9 mouse cellular contexts compared by ENCODE assay signal in genomic region chr12:5247505-5247904, GRCm38 (mm10).
DNase-seq lines count a peak whose midpoint lies in the region; ATAC-seq and TF ChIP-seq lines count a peak whose summit lies in the region.
"Had no signal": no experiment of that assay in that cellular context is flagged by ENCODE, and none has a peak within 500 bp of the region (broad histone marks: within the 10 kb centered on the region; RNA-seq: fewer than 3 reads in every experiment).

No protein-coding gene starts in this region.

- H3K36me3 ChIP-seq in hindbrain, embryonic 10.5 days, result no peaks in the 10 kb centered on the region
- H3K36me3 ChIP-seq in hindbrain, embryonic 13.5 days, result no peaks in the 10 kb centered on the region
- no peaks in the 10 kb centered on the region for H3K36me3 ChIP-seq in lung, embryonic 14.5 days (ENCODE audit: insufficient read depth)

- peak; percentile 46 for DNase-seq in adrenal gland, adult 2 months
- DNase-seq in adrenal gland, postnatal 4 days (ENCODE audit: low spot score in 2 of 2), result no peak
- no peak for DNase-seq in hindbrain, embryonic 10.5 days (ENCODE audit: low spot score)
- DNase-seq in adrenal gland, adult 8-10 months, result peak; percentile 44
- DNase-seq in lung, embryonic 14.5 days, result peak; percentile 53
- DNase-seq in spleen, postnatal 10 days (ENCODE audit: low spot score in 2 of 2), result no peak
- DNase-seq in MN1 (ENCODE audit: low spot score), result no peak

- TF ChIP-seq CTCF in lung, embryonic 14.5 days (IDR thresholded peaks at IDR 0.05; ENCODE audit: low read depth), result peak; percentile 43; the same call in 1 of the 2 replicates

- H3K27me3 ChIP-seq in hindbrain, embryonic 10.5 days (ENCODE audit: insufficient read depth, poor library complexity, severe bottlenecking), result no peaks in the 10 kb centered on the region
- H3K27me3 ChIP-seq in hindbrain, embryonic 13.5 days, result no peaks in the 10 kb centered on the region
- H3K27me3 ChIP-seq in lung, embryonic 14.5 days (ENCODE audit: insufficient read depth, low read length), result no peaks in the 10 kb centered on the region

- no peak overlapping the region for H3K4me2 ChIP-seq in hindbrain, embryonic 13.5 days
- H3K4me2 ChIP-seq in lung, embryonic 14.5 days, result no peak overlapping the region

- no peak for ATAC-seq in hindbrain, embryonic 13.5 days (ENCODE audit: low FRiP score)
- ATAC-seq in lung, embryonic 14.5 days (ENCODE audit: insufficient read depth), result peak; percentile 22; the same call in 1 of the 2 replicates

- H3K4me1 ChIP-seq in hindbrain, embryonic 10.5 days (replicated peaks), result peaks cover 64% of the 10 kb centered on the region
- H3K4me1 ChIP-seq in hindbrain, embryonic 13.5 days (replicated peaks), result peaks cover 75% of the 10 kb centered on the region
- 0 out of 2 replicates have a peak, but pooled peaks cover 4% of the 10 kb centered on the region for H3K4me1 ChIP-seq in lung, embryonic 14.5 days (ENCODE audit: insufficient read depth)

- 51% methylated on average over 6 of the region's 6 CpGs for WGBS in hindbrain, embryonic 10.5 days
- 51% methylated on average over 6 of the region's 6 CpGs for WGBS in hindbrain, embryonic 13.5 days
- WGBS in lung, embryonic 14.5 days, result 14% methylated on average over 6 of the region's 6 CpGs

- no peak overlapping the region for H3K9ac ChIP-seq in hindbrain, embryonic 13.5 days
- H3K9ac ChIP-seq in lung, embryonic 14.5 days, result no peak overlapping the region

- no peaks in the 10 kb centered on the region for H3K9me3 ChIP-seq in hindbrain, embryonic 10.5 days
- no peaks in the 10 kb centered on the region for H3K9me3 ChIP-seq in hindbrain, embryonic 13.5 days
- H3K9me3 ChIP-seq in lung, embryonic 14.5 days (ENCODE audit: low read depth, low read length), result no peaks in the 10 kb centered on the region

- H3K4me3 ChIP-seq in hindbrain, embryonic 10.5 days, result no peak overlapping the region
- no peak overlapping the region for H3K4me3 ChIP-seq in hindbrain, embryonic 13.5 days
- H3K4me3 ChIP-seq in lung, embryonic 14.5 days (ENCODE audit: low read depth, low read length), result no peak overlapping the region
- H3K4me3 ChIP-seq: myocyte had no signal

- H3K27ac ChIP-seq in hindbrain, embryonic 10.5 days, result peak overlapping the region; percentile 19; the same call in 1 of the 2 replicates
- H3K27ac ChIP-seq in hindbrain, embryonic 13.5 days, result no peak overlapping the region; the same call in 1 of the 2 replicates
- H3K27ac ChIP-seq in lung, embryonic 14.5 days (ENCODE audit: low read depth), result no peak overlapping the region

Comparison
In these comparisons a context has a peak if more than half of its experiments do, and no peak if none do; other contexts are left out.
1. DNase-seq: peak in adrenal gland, adult 2 months (single experiment), adrenal gland, adult 8-10 months (single experiment) and lung, embryonic 14.5 days (single experiment); none in adrenal gland, postnatal 4 days (0 of 2), hindbrain, embryonic 10.5 days (single experiment), spleen, postnatal 10 days (0 of 2) and MN1 (single experiment).